Mouse (Mus musculus) neural tube, embryonic 11.5 days (tissue): ENCODE measurements around the gene Coq8a. TPM values are rescaled to one million over a fixed set of nuclear protein-coding genes. Genes with fewer than 3 reads are reported as not detected.

Experiments used
- ATAC-seq: fragments of 200-750 bp; cut with Nextera tagmentation; 2 replicates; pipeline ENCODE4 v1.8.0; 2017; ENCODE audit warnings: moderate number of reproducible peaks, mild to moderate bottlenecking, moderate TSS enrichment, moderate library complexity; ENCODE audit not compliant: insufficient read depth, low FRiP score, low TSS enrichment
- DNase-seq: peaks from one replicate; pipeline ENCODE4 v3.0.0-alpha.2; 2015; ENCODE audit warnings: low spot score
- H3K27ac ChIP-seq: fragments of 300-500 bp; sonication (generic); 2 replicates; pipeline ENCODE4 v1.5.1; 2014; ENCODE audit warnings: low read depth, mild to moderate bottlenecking, low read length
- H3K27me3 ChIP-seq: fragments of 300-500 bp; sonication (generic); 2 replicates; pipeline ENCODE4 v1.6.1; 2014; ENCODE audit warnings: mild to moderate bottlenecking, low read length, mixed read lengths; ENCODE audit not compliant: control insufficient read depth, insufficient read depth
- H3K36me3 ChIP-seq: fragments of 300-500 bp; sonication (generic); 2 replicates; pipeline ENCODE4 v1.6.1; 2014; ENCODE audit warnings: mild to moderate bottlenecking, low read length, moderate library complexity, mixed read lengths; ENCODE audit not compliant: control insufficient read depth, insufficient read depth
- H3K4me1 ChIP-seq: fragments of 300-500 bp; sonication (generic); 2 replicates; pipeline ENCODE4 v1.6.1; 2014; ENCODE audit warnings: low read length, mixed read lengths; ENCODE audit not compliant: control insufficient read depth, insufficient read depth
- H3K4me2 ChIP-seq: fragments of 300-500 bp; sonication (generic); 2 replicates; pipeline ENCODE4 v1.6.1; 2014; ENCODE audit warnings: low read depth, mild to moderate bottlenecking, moderate library complexity
- H3K4me3 ChIP-seq: fragments of 300-500 bp; sonication (generic); 2 replicates; pipeline ENCODE4 v1.5.1; 2014; ENCODE audit warnings: low read depth, low read length
- H3K9ac ChIP-seq: fragments of 300-500 bp; sonication (generic); 2 replicates; pipeline ENCODE4 v1.6.1; 2014; ENCODE audit warnings: mild to moderate bottlenecking, low read length
- H3K9me3 ChIP-seq: fragments of 300-500 bp; sonication (generic); 2 replicates; pipeline ENCODE4 v1.6.1; 2016; ENCODE audit warnings: low read length; ENCODE audit not compliant: control insufficient read depth
- WGBS: fragments of 180-500 bp; shearing (Covaris S2); extraction: QIAGEN DNeasy Blood & Tissue Kit; methylation state at CpG from one replicate; pipeline ENCODE4 v1.1.7; 2014; 5-methylcytosine and 5-hydroxymethylcytosine counted together
- polyA plus RNA-seq: library from polyadenylated mRNA; unstranded; fragments of >200 nt; fragmentation: Nextera tagmentation; extraction: Ambion mirVana; gene quantifications from 2 replicates; pipeline ENCODE4 v1.2.1, GENCODE M21; 2014

Coq8a gene
- polyA plus RNA-seq, 1 experiment from 2014 or later = 1.8 TPM

DNA sequence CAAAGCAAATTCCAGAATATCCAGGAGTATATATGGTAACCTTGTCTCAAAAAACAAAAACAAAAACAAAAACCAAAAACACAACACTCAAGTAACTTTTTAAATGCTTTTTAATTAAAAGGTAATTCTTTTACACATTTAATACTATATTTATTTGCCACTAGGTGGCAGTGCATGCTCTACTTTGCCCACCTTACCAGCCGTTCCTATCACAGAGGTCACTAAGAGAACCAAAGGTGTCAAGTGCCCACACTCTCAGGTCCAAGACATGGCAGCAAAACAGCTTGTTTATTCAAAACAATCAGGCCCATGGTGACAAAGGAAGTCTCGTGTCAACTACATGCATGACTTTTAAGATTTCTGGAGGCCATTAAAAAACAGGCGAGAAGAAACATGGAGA, 24.2 kb downstream of the Coq8a start:
- no peak overlapping the region for H3K4me3 ChIP-seq
- ATAC-seq (no peak), DNase-seq (peak; percentile 32)
- no peak overlapping the region for H3K27ac ChIP-seq
- H3K9ac ChIP-seq = no peak overlapping the region
- no peaks in the 10 kb centered on the region for H3K9me3 ChIP-seq
- H3K4me2 ChIP-seq = no peak overlapping the region
- no peaks in the 10 kb centered on the region for H3K27me3 ChIP-seq
- H3K36me3 ChIP-seq = no peaks in the 10 kb centered on the region
- 35% methylated on average over 3 of the region's 3 CpGs for WGBS
- no peaks in the 10 kb centered on the region for H3K4me1 ChIP-seq

DNA sequence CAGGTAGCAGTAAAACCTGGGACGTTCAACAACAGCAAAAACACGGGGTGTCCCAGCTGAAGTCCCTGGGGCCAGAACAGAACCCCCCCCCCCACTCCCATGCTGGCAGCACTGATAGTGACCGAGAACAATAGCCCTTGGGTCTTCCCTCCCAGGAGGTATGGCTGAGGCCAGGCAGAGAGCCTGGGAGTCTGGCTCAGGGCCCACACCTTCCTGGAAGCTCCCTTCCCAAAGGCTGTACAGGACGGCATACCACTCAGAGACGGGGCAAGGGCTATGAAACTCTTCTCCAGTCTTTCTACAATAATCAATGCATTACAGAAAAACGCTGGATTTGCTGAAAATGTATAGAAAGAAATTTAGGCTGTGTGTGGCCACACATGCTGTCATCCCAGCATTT, 24.7 kb downstream of the Coq8a start:
- no peak for ATAC-seq
- H3K36me3 ChIP-seq = no peaks in the 10 kb centered on the region
- H3K9ac ChIP-seq = no peak overlapping the region
- no peaks in the 10 kb centered on the region for H3K4me1 ChIP-seq
- no peak overlapping the region for H3K4me3 ChIP-seq
- no peaks in the 10 kb centered on the region for H3K9me3 ChIP-seq
- no peak for DNase-seq
- no peak overlapping the region for H3K27ac ChIP-seq
- no peaks in the 10 kb centered on the region for H3K27me3 ChIP-seq
- H3K4me2 ChIP-seq = no peak overlapping the region
- 70% methylated on average over 6 of the region's 6 CpGs for WGBS

DNA sequence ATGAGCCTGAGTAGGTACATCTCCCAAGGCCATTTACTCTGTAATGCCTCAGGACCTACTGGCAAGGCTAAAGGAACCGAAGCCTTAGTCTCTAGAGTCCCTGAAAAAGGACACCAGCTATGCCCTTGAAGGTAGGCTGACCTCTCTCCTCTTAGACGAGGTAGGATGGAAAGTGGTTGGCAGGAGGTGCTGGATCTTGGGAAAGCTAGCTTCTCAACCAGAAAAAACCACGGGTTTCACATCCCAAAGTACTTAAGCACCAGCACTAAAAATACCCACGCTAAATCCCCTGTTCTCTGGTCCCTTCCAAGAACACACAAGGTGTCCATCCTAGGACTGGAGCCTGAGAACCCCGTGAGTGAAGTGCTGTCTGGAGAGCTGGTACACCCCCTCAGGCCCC, 26.4 kb downstream of the Coq8a start:
- Histone ChIP-seq H3K4me1 (no peaks in the 10 kb centered on the region), H3K4me2 (no peak overlapping the region), H3K27ac (no peak overlapping the region), H3K27me3 (no peaks in the 10 kb centered on the region), H3K4me3 (no peak overlapping the region), H3K9ac (no peak overlapping the region), H3K9me3 (no peaks in the 10 kb centered on the region), H3K36me3 (no peaks in the 10 kb centered on the region)
- WGBS = 80% methylated on average over 5 of the region's 5 CpGs
- no peak for ATAC-seq
- no peak for DNase-seq

DNA sequence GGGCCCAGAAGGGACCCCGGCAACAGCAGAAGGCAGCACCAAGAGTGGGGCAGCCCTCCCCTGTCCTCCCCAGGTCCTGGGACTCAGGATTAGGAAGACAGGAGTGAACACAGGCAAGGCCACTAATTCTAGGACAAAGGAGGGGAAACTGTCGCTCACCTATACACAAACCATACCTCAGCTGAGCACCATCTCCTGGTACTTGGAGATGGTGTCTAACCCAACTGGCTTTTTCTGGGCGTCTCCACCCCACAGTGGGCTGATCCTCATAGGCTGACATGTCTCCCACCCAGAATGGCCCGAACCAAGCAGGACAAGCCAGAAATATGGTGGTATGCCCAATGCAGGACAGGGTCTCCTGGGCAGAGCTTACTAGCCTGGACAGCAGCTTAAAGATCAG, 26.8 kb downstream of the Coq8a start:
- no peaks in the 10 kb centered on the region for H3K36me3 ChIP-seq
- no peaks in the 10 kb centered on the region for H3K27me3 ChIP-seq
- DNase-seq (no peak), ATAC-seq (no peak)
- 88% methylated on average over 4 of the region's 4 CpGs for WGBS
- no peak overlapping the region for H3K4me2 ChIP-seq
- no peak overlapping the region for H3K9ac ChIP-seq
- H3K4me3 ChIP-seq = no peak overlapping the region
- no peaks in the 10 kb centered on the region for H3K4me1 ChIP-seq
- H3K9me3 ChIP-seq = no peaks in the 10 kb centered on the region
- H3K27ac ChIP-seq = no peak overlapping the region

DNA sequence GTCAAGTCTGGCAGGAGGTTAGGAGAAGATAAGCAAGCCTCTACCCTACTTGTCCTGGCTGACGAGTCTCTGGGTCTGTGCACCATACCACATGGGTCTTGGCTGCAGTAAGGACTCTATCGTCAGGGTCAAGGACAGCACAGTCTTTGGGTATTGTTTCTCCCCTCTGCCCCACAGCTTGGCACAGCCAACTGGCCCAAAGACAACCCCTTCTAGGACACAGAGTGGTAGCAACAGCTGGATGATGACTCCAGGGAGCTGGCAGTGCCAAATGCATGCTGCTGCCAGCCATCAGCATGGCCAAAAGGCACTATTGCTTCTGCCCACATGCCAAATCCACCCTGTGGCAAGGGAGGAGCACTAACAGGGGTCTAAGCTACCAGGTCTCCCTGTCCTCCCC, 27.5 kb downstream of the Coq8a start:
- 89% methylated on average over 2 of the region's 2 CpGs for WGBS
- ATAC-seq (no peak), DNase-seq (no peak)
- no peak overlapping the region for H3K27ac ChIP-seq
- H3K9me3 ChIP-seq = no peaks in the 10 kb centered on the region
- no peak overlapping the region for H3K9ac ChIP-seq
- no peak overlapping the region for H3K4me3 ChIP-seq
- H3K4me2 ChIP-seq = no peak overlapping the region
- no peaks in the 10 kb centered on the region for H3K4me1 ChIP-seq
- no peaks in the 10 kb centered on the region for H3K27me3 ChIP-seq
- H3K36me3 ChIP-seq = no peaks in the 10 kb centered on the region

DNA sequence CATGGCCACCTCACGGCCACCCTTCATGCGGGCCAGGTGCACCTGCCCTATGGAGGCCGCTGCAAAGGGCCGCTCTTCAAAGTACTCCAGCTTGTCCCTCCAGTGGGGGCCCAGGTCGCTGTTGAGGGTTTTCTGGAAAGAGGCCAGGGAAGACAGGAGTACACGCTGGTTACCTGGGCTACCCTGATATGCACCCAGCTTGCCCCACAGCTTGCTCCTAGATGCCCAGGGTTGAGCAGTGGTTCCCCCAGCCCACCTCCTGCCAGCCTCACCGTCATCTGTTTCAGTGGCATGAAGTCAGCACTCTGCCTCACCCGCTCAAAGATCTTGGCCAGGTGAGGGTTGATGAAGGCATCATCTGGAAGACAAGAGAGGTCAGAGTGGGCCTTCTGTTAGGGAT, 29.3 kb downstream of the Coq8a start:
- H3K9ac ChIP-seq = no peak overlapping the region
- no peak for ATAC-seq
- WGBS = 93% methylated on average over 8 of the region's 8 CpGs
- no peak overlapping the region for H3K4me3 ChIP-seq
- no peak overlapping the region for H3K4me2 ChIP-seq
- H3K27ac ChIP-seq = no peak overlapping the region
- H3K9me3 ChIP-seq = no peaks in the 10 kb centered on the region
- no peak for DNase-seq
- H3K27me3 ChIP-seq = no peaks in the 10 kb centered on the region
- H3K36me3 ChIP-seq = no peaks in the 10 kb centered on the region
- H3K4me1 ChIP-seq = no peaks in the 10 kb centered on the region

DNA sequence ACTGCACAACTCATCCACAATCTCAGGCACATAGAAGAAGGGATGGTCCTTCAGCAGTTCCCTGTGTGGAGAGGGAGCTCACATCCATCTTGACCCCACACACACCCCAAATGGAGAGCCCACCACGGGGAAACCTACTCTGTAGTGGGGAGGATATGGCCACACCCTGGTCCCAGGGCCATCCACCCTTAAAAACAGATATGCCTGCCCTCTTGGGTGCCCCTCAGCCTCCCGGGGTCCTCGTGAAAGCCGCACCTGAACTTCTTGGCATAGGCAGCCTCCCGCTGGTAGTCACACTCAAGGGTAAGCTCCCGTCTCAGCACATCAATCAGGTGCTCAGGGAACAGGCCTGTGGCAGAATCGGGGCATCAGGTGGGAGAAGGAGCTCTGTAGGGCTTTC, 30.2 kb downstream of the Coq8a start:
- DNase-seq (no peak), ATAC-seq (no peak)
- Histone ChIP-seq H3K36me3 (no peaks in the 10 kb centered on the region), H3K4me1 (no peaks in the 10 kb centered on the region), H3K9ac (no peak overlapping the region), H3K27ac (no peak overlapping the region), H3K27me3 (no peaks in the 10 kb centered on the region), H3K4me2 (no peak overlapping the region), H3K4me3 (no peak overlapping the region), H3K9me3 (no peaks in the 10 kb centered on the region)
- WGBS = 90% methylated on average over 7 of the region's 7 CpGs

DNA sequence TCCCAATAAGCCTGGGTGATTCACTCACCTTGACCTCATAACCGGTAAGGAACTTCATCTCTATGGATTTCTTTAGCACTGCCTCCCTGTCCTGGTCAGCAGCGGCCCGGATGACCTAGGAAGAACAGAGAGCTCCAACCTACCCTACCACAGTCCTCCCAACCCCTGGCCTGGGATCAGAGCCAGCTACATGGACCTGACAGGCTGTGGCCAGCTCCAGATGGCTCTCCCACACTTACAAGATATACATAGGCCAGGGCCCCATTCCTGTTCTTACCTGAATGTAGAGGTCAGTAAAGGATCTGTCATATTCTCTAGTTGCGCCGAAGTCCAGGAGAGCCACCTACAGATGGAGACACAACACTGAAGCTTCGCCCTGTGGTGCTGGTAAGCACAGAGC, 31.1 kb downstream of the Coq8a start:
- no peak overlapping the region for H3K9ac ChIP-seq
- WGBS = 95% methylated on average over 6 of the region's 6 CpGs
- no peaks in the 10 kb centered on the region for H3K9me3 ChIP-seq
- no peaks in the 10 kb centered on the region for H3K27me3 ChIP-seq
- no peak overlapping the region for H3K4me3 ChIP-seq
- no peak for ATAC-seq
- no peaks in the 10 kb centered on the region for H3K4me1 ChIP-seq
- H3K27ac ChIP-seq = no peak overlapping the region
- DNase-seq = no peak
- H3K4me2 ChIP-seq = no peak overlapping the region
- H3K36me3 ChIP-seq = no peaks in the 10 kb centered on the region

DNA sequence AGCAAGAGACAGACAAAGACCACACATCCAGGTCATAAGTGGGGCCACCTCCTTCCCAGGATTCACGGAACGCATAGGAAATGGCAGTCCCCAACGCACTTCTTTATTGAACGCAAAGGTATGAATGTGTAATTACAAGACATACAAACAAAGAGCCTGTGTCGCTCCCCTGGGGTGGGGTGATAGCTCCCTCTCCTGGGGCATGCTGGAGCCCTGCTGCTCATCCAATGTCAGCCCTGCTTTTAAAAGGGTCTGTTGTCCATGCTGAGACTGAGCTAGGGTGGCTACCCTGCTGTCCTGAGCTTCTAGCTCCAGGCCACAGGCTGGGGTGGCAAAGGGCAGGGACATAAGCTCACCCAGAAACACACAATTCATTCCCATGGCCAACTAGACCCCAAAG, 32.9 kb downstream of the Coq8a start:
- Histone ChIP-seq H3K36me3 (peaks cover 2% of the 10 kb centered on the region; the same call in 1 of the 2 replicates), H3K27ac (no peak overlapping the region), H3K27me3 (no peaks in the 10 kb centered on the region), H3K4me2 (no peak overlapping the region), H3K4me3 (no peak overlapping the region), H3K4me1 (no peaks in the 10 kb centered on the region), H3K9me3 (no peaks in the 10 kb centered on the region), H3K9ac (no peak overlapping the region)
- ATAC-seq (no peak), DNase-seq (no peak)
- WGBS = 81% methylated on average over 5 of the region's 5 CpGs
